Mouse (Mus musculus) kidney, postnatal 10 days (tissue): ENCODE data around the gene Smyd1.
"Not testable (repeated sequence)": the region's sequence is repeated elsewhere in the genome, so short reads cannot be mapped to it uniquely, and the experiment has no call there.

Source experiments
- DNase-seq: peaks from one replicate; pipeline ENCODE4 v3.0.0; 2021; ENCODE audit warnings: mixed read lengths

The Smyd1 gene

DNA sequence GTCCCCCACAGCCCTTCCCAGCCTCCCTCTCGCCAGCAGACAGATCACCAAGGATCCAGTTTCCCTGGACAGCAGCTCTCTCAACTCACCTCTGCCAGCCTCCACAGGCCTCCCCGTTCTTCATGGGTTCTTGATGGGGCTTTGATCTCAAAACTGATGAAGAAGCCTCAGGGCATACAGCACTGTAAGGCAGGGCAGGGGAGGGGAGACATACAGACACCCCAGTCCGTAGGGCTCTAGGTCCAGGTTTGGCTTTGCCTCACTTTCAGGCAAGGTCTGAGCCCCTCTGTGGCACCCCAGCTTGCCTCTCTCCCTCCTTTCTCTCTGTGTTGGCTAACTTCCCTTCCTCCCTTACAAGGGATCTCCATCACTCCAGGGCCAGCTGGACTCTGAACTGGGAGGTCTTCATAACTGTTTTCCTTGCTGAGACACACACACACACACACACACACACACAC lies at the start of gene Smyd1:
Gene Smyd1, minus strand, starts transcription at position 408 of the 458 bp plus-strand sequence.
- no peak for DNase-seq

DNA sequence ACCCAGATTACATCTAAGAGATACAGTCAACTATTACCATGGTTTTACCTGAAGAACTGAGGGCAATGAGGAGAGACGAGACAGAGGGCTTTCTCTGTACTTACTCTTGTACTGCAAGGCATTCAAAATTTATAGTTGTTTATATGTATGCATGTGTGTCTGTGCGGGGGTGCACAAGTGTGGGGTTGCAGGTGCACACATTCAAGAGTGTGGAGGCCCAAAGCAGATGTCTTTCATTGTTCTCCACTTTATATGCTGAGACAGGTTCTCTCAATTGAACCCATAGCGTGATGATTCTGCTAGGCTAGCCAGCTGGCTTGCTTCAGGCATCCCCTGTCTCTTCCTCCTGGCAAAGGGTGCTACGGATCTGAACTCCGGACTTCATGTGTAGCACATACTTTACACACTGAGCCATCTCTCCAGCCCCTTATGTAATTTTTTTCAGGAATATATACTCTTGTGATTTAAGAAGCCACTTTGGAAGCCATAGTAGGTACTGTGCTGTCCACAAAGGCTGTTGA lies 49.1 kb upstream of the Smyd1 start:
- no peak for DNase-seq

DNA sequence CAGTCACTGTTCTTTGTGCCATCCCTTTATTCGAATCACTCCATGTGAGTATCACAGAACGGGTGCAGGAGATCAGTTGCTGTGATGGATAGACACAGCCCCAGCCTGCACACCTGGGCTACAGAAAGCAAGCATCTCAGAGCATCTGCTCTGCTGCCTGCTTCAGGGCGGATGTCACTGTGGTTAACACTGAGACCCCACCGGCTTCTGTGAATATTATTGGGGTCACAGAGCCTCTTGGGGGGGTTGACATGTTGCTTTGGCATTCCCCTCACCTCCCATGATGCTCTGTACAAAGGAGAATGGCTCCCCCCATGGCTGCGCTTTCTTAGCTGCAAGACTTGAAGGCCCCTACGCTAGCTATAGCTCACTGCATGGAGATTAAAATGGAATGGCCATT lies 47.4 kb upstream of the Smyd1 start:
- no peak for DNase-seq

DNA sequence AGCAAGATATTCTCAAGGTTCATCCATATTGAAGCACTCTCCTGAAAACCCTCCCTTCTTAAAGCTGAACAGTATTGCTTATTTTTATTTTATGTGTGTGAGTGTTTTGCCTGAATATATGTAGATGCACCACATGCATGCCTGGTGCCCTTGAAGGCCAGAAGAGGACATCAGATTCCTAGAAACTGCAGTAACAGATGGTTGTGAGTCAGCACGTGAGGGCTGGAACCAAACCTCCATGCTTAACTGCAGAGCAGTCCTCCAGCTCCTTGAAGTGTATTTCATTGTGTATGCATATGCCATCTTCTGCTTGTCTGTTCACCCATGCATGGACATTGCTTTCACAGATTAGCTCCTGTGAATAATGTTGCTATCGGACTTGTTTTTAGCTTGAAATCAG lies 42.0 kb upstream of the Smyd1 start:
- no peak for DNase-seq

DNA sequence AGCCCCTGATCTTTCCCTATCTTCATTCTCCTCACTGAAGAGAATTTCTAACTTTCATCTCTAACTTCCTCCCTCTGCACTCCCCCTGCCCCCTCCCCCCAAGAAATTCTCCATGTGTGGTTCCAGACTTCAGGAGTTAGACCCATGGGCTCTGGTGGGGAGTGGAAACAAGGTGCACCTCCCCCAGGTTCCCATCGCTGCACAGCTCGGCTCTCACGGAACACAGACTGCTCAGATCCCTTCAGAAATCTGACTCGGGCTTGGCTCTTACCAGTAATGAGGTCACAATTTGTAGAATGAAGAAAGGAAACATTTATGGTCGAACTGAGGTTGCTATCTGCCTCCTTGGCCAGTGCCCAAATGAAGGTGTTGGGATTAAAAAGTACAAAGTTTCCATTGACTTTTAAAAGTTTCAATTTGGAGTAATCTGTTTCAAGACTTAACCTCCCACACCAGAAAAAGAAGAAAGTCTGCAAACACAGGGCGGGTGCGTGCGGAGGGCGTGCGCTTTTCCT lies 39.2 kb upstream of the Smyd1 start:
- no peak for DNase-seq

DNA sequence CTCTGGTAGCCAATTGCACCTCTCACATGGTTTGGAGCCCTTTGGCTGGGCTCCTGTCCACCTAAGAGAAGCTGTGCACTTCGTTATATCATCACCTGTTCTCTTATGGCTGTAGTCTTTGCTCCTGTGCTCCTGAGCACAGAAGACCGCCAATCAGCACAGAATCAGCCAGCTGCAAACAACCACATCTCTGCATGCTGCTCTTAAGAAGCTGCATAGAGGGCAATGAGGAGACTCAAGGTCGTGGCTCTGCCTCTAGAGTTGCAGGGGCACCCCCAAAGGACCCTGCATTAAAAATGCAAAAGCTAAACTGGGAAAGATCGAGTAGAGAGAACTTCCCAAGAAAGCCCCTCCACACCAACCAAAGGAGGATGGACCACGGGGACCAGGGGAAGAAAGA lies 38.7 kb upstream of the Smyd1 start:
- DNase-seq, result no peak

DNA sequence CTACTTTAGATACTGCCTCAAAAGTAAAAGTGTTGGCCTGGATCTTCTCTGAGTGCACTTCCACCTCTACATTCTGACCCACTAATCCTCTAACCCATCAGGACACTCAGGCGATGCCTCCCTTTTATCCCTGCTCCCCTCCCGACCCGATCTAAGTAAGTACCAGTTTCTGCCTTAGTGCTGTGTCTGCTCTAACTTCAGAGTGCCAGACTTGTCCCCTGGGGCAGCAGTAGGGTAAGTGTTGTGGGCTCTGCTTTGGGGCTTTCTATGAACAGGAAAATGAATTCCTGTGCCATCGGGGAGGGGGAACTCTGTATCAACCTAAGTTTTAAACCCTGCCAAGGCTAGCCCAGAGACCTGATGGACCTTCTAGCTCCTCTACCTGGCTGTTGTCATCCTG lies 38.2 kb upstream of the Smyd1 start:
- no peak for DNase-seq

DNA sequence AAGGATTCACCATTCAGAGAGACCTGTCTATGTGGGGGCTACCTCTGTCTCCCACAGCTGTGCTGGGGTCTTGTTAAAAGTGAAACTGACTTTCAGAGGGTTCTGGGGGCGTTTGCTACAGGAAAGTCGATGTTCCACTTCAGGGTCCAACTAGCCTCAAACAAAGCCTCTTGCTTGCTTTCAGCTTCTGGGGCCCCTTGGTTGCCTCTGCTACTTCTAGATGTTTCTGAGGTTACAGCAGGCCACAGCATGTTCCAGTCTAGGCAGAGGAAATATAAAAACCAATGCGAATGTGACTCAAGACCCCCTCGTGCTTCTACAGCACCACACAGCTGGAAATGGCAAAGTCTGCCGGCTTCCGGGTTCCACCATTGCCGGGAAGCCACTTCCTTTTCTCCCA lies 35.5 kb upstream of the Smyd1 start:
- DNase-seq, result no peak

DNA sequence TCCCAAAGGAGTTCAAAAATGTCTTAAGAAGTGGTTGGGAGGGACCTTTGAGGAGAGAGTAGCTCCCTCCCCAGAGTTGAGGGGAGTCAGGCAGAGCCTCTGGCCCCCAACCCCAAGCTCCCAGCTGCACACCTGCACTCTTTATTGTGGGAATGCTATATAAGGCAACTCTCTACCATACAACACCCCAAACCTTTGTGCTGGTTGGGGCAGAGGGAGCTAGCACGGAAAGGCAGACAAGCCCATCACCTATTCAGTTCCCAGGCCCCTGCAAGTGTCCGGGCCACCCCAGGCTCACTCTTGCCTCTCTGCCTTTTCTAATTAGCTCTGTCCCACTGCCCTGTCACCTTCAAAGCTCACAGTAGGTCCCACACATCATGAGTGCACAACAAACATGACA lies 31.7 kb upstream of the Smyd1 start:
- no peak for DNase-seq

DNA sequence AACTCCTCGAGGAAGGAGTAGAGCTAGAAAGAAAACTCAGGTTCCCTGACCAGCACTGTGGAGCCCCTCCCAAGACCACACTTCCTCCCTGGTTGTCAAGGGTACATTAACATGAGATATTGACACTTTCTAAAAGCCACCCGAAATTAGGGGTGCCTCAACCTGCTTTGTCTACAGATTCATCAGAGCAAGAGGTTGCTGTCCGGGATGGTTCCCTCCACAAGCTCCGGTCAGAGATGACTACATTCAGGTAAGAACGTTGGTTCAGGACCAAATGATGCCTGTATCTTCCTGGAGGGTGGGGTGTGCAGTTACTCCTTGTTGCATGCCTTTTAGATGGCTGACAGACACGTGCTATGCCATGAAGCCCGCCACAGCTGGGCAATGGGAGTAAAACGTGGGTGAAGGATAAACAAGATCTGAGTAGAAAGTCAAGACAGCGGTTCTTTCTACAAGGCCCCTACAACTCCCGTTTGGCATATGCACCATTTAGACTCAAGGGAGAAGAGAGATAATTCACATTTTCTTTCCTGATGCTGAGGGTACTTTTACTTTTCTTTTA lies 30.9 kb upstream of the Smyd1 start:
- no peak for DNase-seq

DNA sequence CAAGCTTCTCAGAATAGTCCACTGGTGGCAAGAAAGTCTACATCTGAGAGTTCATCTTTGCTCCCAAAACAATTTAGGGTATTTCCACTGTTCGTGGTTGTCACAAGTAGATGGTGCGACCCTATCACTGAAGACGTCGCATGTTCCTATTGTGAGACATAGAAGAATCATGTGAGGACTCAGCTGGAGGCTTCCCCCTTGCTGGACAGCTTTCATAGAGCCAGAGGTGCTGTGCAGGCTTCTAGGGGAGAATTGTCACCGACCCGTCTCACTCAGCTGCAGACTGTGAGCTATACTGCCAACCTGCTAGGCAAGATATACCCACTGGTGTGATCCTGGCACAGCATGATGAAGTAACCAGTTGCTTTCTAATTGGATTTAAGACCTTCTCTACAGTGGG lies 30.2 kb upstream of the Smyd1 start:
- DNase-seq, result no peak

DNA sequence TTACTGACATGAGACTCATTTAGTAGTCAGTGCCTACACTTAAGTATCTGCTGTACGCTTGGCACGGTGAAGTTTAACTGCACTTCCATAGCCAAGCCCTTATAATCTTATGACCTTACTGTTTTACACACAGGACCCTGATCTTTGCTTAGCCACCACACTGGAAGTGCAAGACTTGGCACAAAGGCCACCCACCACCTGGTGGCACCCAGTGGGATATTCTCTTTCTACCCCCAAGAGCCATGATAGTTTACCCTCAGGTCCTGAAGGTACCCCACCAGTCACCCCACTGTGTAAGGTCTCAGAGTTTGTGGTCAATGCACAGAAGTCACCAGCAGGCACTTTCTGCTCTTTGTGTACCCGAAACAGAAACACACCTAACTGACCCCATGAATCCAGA lies 29.2 kb upstream of the Smyd1 start:
- DNase-seq, result no peak

DNA sequence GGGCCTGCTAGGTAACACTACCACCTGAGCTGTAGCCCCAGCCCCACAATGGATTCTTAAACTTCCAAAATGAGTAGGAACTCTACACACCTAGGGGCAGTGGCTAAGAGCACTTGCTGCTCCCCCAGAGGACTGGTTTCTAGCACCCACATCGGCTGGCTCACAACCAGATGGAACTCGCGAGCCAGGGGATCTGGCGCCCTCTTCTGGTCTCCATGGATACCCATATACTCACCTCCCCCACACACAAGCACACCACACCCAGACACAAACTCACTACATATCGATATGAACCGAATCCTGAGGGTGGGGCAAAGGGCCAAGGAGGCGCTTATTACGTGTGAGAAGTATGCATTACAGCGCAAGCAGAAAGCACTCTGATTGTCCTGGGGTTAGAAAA lies 26.0 kb upstream of the Smyd1 start:
- DNase-seq, result no peak

DNA sequence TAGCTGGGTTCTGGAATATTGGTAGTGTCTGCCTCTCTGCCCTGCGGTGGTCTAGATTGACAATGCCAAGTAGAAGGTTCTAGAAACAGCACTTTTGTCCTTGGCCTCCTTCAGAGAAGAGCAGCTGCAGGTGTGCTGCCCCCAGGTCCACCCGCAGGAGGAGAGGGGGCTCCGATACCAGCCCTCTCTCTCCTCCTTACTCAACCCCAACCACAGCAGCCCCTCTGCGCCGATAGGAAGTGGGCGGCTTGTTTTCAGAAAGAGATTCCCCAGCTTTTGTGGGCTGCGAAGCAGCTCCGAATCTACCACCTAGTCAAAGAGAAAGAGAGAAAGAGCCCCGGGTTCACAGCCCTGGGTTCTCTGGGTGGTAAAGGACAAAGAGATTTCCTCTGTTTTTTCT lies 19.1 kb upstream of the Smyd1 start:
- no peak for DNase-seq

DNA sequence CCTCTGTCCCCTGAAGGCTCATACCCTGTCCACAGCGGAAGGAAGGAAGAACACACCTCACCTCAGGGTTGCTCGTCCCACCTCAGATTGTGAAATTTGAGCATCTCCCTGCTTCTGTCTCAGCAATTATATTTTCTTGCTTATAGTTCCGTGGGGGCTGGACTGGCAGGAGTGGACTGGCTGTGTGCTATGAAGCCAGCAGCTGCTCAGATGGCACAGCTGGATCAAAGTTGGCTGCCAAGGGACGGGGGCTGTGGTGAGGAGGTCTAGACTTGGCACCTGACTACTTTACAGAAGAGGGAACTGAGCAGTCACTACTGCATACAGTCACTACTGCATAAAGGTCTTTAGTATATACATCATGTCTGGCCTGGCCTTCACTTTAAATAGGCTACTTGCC lies 17.3 kb upstream of the Smyd1 start:
- no peak for DNase-seq

DNA sequence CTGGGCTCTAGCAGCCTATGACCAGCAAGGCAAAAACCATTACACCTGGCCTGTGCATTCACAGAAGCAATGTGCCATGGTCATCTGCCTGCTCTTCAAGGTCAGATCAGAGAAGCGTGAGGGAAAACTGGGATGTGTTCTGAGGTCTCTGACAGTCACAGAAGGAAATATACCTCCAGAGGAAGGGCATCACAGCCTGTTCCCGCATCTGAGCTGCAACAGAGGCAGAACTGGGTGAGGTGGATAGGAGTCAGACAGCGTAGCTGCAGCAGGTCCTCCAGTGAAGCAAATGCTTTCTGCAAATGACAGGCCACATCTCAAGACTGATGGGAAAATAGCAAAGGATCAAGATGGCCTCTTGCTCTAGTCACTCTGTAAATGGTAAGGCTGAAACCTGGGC lies 16.9 kb upstream of the Smyd1 start:
- DNase-seq, result no peak

DNA sequence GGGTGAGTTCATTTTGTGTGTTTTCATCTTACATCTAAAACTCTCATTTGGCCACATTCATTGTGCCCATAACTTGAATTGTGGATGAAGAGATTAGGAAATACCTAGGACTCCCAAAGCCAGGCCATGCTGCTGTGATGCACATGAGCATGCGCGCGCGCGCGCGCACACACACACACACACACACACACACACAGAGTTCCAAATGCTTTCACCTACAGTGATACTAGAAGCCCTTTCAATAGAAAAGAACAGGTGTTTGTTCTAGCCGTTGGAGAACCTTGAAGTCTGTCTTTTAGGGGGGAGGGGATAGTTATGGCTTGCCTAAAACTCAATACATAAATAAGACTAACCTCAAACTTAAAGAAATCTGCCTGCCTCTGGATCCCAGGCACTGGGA lies 15.6 kb upstream of the Smyd1 start:
- DNase-seq, result no peak

DNA sequence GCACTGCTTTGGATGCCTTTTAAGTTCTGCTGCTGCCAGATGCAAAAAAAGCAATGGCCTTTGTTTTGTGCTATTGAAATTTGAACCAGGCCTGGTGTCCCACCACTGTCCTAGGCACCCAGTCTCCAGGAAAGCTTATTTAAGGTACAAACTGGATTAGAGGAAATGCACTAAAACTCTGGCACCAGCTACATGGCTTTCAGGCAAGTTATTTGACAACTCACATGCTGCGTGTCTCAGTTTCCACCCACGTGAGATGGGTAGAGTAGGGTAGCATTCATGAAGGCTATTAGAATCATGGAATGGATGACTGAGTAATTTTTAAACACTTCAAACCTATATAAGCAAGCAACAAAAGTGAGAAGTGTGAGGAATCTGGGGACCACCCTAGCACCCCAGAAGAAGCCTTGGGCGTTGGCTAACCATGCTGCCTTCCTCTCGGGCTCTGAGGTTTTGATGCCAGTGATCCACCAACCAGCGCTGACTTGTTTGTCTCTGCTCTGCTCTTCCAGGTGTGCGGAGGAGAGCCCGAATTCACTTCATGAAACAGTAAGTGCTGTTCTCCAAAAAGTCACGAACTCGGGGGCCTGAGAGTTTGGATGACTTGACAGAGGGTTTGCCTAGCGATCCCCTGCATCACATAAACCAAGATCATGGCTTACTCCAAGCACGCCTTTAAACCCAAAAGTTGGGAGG lies 11.7 kb upstream of the Smyd1 start:
- DNase-seq, result no peak

DNA sequence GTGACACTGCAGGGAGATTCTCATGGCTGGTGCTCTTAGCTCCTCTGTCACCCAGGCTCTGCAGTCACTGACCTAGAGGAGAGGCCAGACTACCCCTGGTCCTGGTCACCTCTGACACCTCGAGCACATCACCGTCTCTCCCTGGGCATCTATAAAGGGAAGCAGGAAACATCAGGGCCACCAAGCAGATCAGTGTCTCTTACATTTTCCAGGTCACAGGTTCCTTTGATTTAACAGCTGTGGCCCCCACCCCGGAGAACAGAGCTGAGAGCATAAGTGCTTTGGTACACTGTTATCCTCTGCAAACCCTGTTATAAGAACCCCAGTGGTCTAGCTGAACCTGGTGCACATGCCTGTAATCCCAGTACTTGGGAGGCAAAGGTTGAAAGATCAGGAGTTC lies 11.0 kb upstream of the Smyd1 start:
- no peak for DNase-seq

DNA sequence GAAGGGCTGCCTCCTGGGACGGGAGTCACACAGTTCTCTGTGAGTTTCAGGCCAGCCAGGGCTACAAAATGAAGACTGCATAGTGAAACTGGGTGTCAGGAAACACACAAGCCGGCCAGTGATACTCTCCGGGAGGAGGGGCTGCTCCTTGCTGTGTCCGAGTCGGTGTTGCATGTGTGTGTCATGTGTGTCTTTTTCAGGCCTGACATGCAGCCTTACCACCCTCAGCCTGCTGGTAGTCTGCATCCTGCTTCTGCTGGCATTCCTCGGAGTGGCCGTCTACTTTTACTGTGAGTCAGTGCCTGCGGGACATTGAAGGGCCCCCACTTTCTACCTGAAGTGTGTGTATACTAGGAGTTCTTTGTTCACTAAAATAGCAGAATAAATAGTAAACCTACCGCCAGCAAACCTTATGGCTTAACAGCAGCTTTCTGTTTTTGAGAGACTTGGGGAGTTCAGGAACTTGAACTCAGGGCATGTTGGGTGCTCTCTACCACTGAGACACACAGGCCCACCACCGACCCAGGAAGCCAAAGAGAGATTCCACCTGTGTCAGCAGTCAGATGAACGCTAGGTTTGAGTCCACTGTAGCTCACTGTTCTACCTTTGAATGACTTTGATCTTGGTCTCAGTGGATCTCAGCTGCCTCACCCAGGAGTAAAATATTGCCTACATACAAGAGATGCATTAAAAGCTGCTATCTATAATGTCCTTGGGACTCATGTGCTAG lies 10.4 kb upstream of the Smyd1 start:
- DNase-seq, result no peak

DNA sequence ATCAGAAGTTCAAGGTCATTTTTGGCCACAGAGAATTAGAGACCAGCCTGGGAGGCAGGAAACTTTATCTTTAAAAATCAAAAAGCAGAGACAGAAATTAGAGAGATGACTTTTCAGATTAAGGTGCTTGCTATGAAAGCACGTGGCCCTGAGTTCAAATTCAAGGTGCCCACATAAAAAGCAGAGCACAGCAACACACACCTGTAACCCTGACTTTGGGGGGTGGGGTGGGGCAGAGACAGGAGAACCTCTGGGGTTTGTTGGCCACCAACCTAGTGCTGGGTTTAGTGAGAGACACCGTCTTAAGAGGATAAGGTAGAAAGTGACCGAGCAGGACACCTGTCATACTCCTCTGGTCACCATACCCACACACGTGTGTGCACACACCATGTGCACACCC lies 9.5 kb upstream of the Smyd1 start:
- not testable (repeated sequence) for DNase-seq

DNA sequence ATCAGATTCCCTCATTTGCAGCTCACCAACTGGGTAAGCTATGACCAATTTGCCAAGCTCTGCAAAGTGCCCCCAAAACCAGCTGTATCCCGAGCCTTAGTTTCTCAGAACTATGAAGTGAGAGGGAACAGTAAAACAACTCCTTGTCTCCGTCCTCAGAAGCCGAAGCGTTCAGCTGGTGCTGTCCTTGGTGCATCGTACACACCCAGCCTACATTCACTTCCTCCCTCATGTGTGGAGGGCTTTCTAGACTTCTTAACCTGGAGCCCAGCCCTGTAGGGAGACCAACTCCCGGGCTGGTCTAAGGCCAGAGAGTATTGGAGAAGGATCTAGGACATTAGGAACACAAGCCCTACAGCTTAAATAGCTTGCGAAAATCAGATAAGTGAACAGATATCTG lies 8.5 kb upstream of the Smyd1 start:
- DNase-seq, result no peak

DNA sequence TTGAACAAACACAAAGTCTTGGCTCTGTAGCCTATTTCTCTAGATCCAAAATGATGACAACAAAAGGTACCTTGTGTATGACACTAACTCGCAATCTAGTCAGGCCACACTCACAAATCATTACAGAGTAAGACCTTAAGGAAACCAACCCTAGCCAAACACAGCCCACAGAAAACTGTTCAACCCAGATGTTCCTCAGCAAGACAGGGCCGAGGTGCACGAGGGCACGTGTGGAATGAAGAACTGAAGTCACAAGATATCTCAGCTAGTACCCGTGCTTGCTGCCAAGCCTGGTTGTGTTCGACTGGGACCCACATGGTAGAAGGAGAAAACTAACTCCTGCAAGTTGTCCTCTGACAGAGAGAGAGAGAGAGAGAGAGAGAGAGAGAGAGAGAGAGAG lies 7.8 kb upstream of the Smyd1 start:
- DNase-seq, result no peak

DNA sequence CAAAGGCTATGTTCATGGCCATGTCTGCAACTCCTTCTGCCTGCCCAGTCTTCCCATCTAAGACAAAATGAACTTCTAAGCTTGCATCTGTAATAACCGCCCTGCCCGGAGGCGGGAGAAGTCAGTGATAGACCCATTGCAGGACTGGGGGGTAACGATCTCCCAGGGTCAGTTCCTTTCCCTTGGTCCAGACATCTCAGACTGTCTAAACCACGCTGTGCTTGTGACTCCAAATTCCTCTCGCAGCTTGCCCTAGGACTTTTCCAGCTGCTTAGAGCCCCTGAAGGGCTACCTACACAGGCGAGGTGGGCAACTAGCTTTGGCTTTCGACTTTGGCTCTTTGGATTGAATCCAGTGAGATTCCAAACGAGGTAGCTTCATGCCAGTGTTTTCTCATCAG lies 2.8 kb upstream of the Smyd1 start:
- DNase-seq, result no peak
